Mouse (Mus musculus) CD4-positive naive resting alpha-beta T cell, adult 76 days (primary cell): ENCODE measurements around the gene Brms1. TPM values are rescaled to one million over a fixed set of nuclear protein-coding genes. Genes with fewer than 3 reads are reported as not detected.

Experiments
- total RNA-seq: library from RNA; stranded (reverse); gene quantifications from one replicate; pipeline ENCODE4 v1.2.4, GENCODE M21; 2023

The Brms1 gene
- 63.2 TPM for total RNA-seq

GRCm38 (mm10) chr19:5040862-5041523 lies at the start of gene Brms1:
Brms1 (plus strand) TSS chr19:5041354.

GRCm38 (mm10) chr19:5023621-5024479 lies 17.3 kb upstream of the Brms1 start, which contains the start of gene Slc29a2:
Slc29a2 (plus strand) TSS chr19:5023860.

GRCm38 (mm10) chr19:5038709-5039156 lies 2.4 kb upstream of the Brms1 start, which contains the start of the genes B4gat1 and AC124502.3:
B4gat1 (plus strand) TSS chr19:5038826.
AC124502.3 (plus strand) TSS chr19:5038891.

GRCm38 (mm10) chr19:5050047-5050905 lies 9.1 kb downstream of the Brms1 start, which contains the start of gene Rin1:
Rin1 (plus strand) TSS chr19:5050481.

GRCm38 (mm10) chr19:5067867-5068569 lies 26.9 kb downstream of the Brms1 start, which contains the start of gene Cd248:
Cd248 (plus strand) TSS chr19:5068078.

GRCm38 (mm10) chr19:5085145-5085863 lies 44.1 kb downstream of the Brms1 start, which contains the start of gene Tmem151a:
Tmem151a (minus strand) TSS chr19:5085531.

GRCm38 (mm10) chr19:5087884-5088728 lies 47.0 kb downstream of the Brms1 start, which contains the start of gene Yif1a:
Yif1a (plus strand) TSS chr19:5088538.

GRCm38 (mm10) chr19:5098363-5099143 lies 57.4 kb downstream of the Brms1 start, which contains the start of gene Cnih2:
Cnih2 (minus strand) TSS chr19:5098521.

Other genes with a start within 250 kb of the Brms1 start
- 81.1 TPM for gene Rbm4, start 247.5 kb upstream of the Brms1 start, total RNA-seq
- gene Gm21992, start 229.7 kb upstream of the Brms1 start, total RNA-seq = 26.8 TPM
- 92.3 TPM for gene Rbm14, start 229.7 kb upstream of the Brms1 start, total RNA-seq
- 42.2 TPM for gene Ccs, start 202.0 kb upstream of the Brms1 start, total RNA-seq
- not detected for gene Ccdc87, start 202.0 kb upstream of the Brms1 start, total RNA-seq
- 11.4 TPM for gene Ctsf, start 186.2 kb upstream of the Brms1 start, total RNA-seq
- gene Actn3, start 163.4 kb upstream of the Brms1 start, total RNA-seq = not detected
- gene Zdhhc24, start 162.7 kb upstream of the Brms1 start, total RNA-seq = 4.9 TPM
- 2.5 TPM for gene Bbs1, start 134.7 kb upstream of the Brms1 start, total RNA-seq
- 57.1 TPM for gene Dpp3, start 113.1 kb upstream of the Brms1 start, total RNA-seq
- 1.9 TPM for gene Peli3, start 98.2 kb upstream of the Brms1 start, total RNA-seq
- gene Mrpl11, start 79.2 kb upstream of the Brms1 start, total RNA-seq = 31.1 TPM
- 0.29 TPM for gene Npas4, start 51.0 kb upstream of the Brms1 start, total RNA-seq
- 2.2 TPM for gene Slc29a2, start 17.5 kb upstream of the Brms1 start, total RNA-seq
- 4.0 TPM for gene B4gat1, start 2.5 kb upstream of the Brms1 start, total RNA-seq
- 0.79 TPM for gene AC124502.3, start 2.5 kb upstream of the Brms1 start, total RNA-seq
- gene Rin1, start 9.1 kb downstream of the Brms1 start, total RNA-seq = 3.2 TPM
- not detected for gene Cd248, start 26.7 kb downstream of the Brms1 start, total RNA-seq
- not detected for gene Tmem151a, start 44.2 kb downstream of the Brms1 start, total RNA-seq
- 19.2 TPM for gene Yif1a, start 47.2 kb downstream of the Brms1 start, total RNA-seq
- 3.4 TPM for gene Cnih2, start 57.2 kb downstream of the Brms1 start, total RNA-seq
- 90.7 TPM for gene Rab1b, start 65.7 kb downstream of the Brms1 start, total RNA-seq
- gene Klc2, start 77.2 kb downstream of the Brms1 start, total RNA-seq = 20.2 TPM
- gene Pacs1, start 231.8 kb downstream of the Brms1 start, total RNA-seq = 116 TPM